Mouse (Mus musculus) thymus, postnatal 10 days (tissue): ENCODE results near the gene Ildr1.

Experiments
- DNase-seq, 2 experiments: peaks; one replicate each; pipeline ENCODE4 v3.0.0; 2021; ENCODE audit warnings: low spot score in 2 of 2

Gene Ildr1

GRCm38 (mm10) chr16:36700484-36700883 is 6.7 kb downstream of the Ildr1 start:
- DNase-seq = no peak

GRCm38 (mm10) chr16:36707702-36708423 is 14.1 kb downstream of the Ildr1 start:
- DNase-seq = no peak

- DNase-seq = no peak
Measured at GRCm38 (mm10) chr16:36708751-36709150, 15.0 kb downstream of the Ildr1 start.

- no peak for DNase-seq
Measured at GRCm38 (mm10) chr16:36709405-36709804, 15.6 kb downstream of the Ildr1 start.

- no peak for DNase-seq
Measured at GRCm38 (mm10) chr16:36710794-36711193, 17.0 kb downstream of the Ildr1 start.

- DNase-seq = no peak
Measured at GRCm38 (mm10) chr16:36711760-36712159, 18.0 kb downstream of the Ildr1 start.

- no peak for DNase-seq
Measured at GRCm38 (mm10) chr16:36717481-36717880, 23.7 kb downstream of the Ildr1 start.

GRCm38 (mm10) chr16:36718637-36719036 is 24.9 kb downstream of the Ildr1 start:
- DNase-seq = no peak

GRCm38 (mm10) chr16:36720194-36721055 is 26.6 kb downstream of the Ildr1 start:
- DNase-seq = no peak

- DNase-seq = no peak
Measured at GRCm38 (mm10) chr16:36722739-36723138, 29.0 kb downstream of the Ildr1 start.

- DNase-seq = no peak
Measured at GRCm38 (mm10) chr16:36723880-36724443, 30.2 kb downstream of the Ildr1 start.

GRCm38 (mm10) chr16:36728959-36729358 is 35.2 kb downstream of the Ildr1 start:
- DNase-seq = no peak

- no peak for DNase-seq
Measured at GRCm38 (mm10) chr16:36732572-36732971, 38.8 kb downstream of the Ildr1 start.

- no peak for DNase-seq
Measured at GRCm38 (mm10) chr16:36733827-36734226, 40.0 kb downstream of the Ildr1 start.

GRCm38 (mm10) chr16:36735421-36735820 is 41.6 kb downstream of the Ildr1 start:
- no peak for DNase-seq

- no peak for DNase-seq
Measured at GRCm38 (mm10) chr16:36739404-36739930, 45.7 kb downstream of the Ildr1 start.

GRCm38 (mm10) chr16:36743580-36743979 is 49.8 kb downstream of the Ildr1 start:
- no peak for DNase-seq

- DNase-seq = no peak
Measured at GRCm38 (mm10) chr16:36747068-36747467, 53.3 kb downstream of the Ildr1 start.

GRCm38 (mm10) chr16:36747767-36748166 is 54.0 kb downstream of the Ildr1 start:
- DNase-seq = no peak

GRCm38 (mm10) chr16:36751979-36752378 is 58.2 kb downstream of the Ildr1 start:
- no peak for DNase-seq

GRCm38 (mm10) chr16:36770191-36770771 is 76.5 kb downstream of the Ildr1 start:
- no peak for DNase-seq

- DNase-seq = no peak
Measured at GRCm38 (mm10) chr16:36770830-36771229, 77.1 kb downstream of the Ildr1 start.
